Mouse (Mus musculus) olfactory bulb, adult 2 months (tissue): ENCODE data around the gene Olfr884.

ENCODE experiments used
- CTCF ChIP-seq: fragments of 200-500 bp; IDR thresholded peaks from 2 replicates; pipeline ENCODE4 v1.5.1; 2012; ENCODE audit warnings: low read depth, mild to moderate bottlenecking, low read length, moderate library complexity; ENCODE audit not compliant: insufficient read depth
- POLR2A ChIP-seq: fragments of 200-500 bp; IDR thresholded peaks from 2 replicates; pipeline ENCODE4 v1.6.1; 2012; ENCODE audit warnings: mild to moderate bottlenecking, low read depth, low read length, moderate library complexity; ENCODE audit not compliant: insufficient read depth

DNA sequence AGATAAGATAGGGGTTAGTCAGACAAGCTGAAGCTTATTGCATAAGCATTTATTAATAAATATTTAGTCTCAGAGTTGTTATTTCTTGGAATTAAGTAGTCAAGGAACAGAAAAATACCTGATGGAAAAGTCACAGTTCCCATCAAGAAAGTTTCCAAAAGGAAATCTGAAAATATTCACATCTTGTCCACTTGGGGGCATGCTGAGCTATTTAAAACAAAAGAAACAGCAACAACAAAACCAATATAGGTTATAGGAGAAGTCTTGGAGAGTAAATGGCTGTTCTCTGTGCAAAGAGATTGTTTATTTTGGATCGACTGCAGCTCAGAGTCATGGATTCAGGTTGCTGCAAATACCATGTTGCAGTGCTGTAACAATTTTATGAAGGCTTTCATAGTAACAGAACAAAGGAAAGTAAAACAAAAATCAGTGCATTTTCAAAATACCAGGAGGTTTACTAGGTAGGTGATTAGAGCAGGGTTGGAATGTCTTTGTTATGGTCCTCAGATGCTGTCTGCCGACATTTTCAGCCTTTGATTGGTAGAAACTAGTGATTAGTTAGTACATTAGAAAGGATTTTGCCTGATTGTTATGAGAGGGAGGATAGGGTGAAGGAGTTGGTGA lies 47.7 kb upstream of the Olfr884 start:
- TF ChIP-seq CTCF (no peak), POLR2A (no peak)
